Mouse (Mus musculus) limb, embryonic 13.5 days (tissue): Measurements from ENCODE around the gene Nufip2. TPM values are rescaled to one million over a fixed set of nuclear protein-coding genes. Genes with fewer than 3 reads are reported as not detected.

ENCODE experiments used
- ATAC-seq: fragments of 200-750 bp; cut with Nextera tagmentation; 2 replicates; pipeline ENCODE4 v1.8.0; 2017; ENCODE audit warnings: low read depth, moderate number of reproducible peaks, moderate TSS enrichment; ENCODE audit not compliant: low FRiP score
- H3K27ac ChIP-seq: fragments of 300-500 bp; sonication (generic); 2 replicates; pipeline ENCODE4 v1.5.1; 2015; ENCODE audit warnings: inconsistent platforms, mild to moderate bottlenecking, moderate library complexity
- H3K27me3 ChIP-seq: fragments of 300-500 bp; sonication (generic); 2 replicates; pipeline ENCODE4 v1.6.1; 2015; ENCODE audit warnings: mild to moderate bottlenecking, inconsistent platforms
- H3K36me3 ChIP-seq: fragments of 300-500 bp; sonication (generic); 2 replicates; pipeline ENCODE4 v1.6.1; 2015; ENCODE audit warnings: inconsistent platforms, mild to moderate bottlenecking, moderate library complexity
- H3K4me1 ChIP-seq: fragments of 300-500 bp; sonication (generic); 2 replicates; pipeline ENCODE4 v1.6.1; 2015; ENCODE audit warnings: inconsistent platforms
- H3K4me2 ChIP-seq: fragments of 300-500 bp; sonication (generic); replicated peaks from 2 replicates; pipeline ENCODE4 v1.6.1; 2015; ENCODE audit warnings: inconsistent platforms, mild to moderate bottlenecking, moderate library complexity
- H3K4me3 ChIP-seq: fragments of 300-500 bp; sonication (generic); 2 replicates; pipeline ENCODE4 v1.5.1; 2015; ENCODE audit warnings: moderate library complexity, mild to moderate bottlenecking, inconsistent platforms
- H3K9ac ChIP-seq: fragments of 300-500 bp; sonication (generic); 2 replicates; pipeline ENCODE4 v1.6.1; 2015; ENCODE audit warnings: mild to moderate bottlenecking, inconsistent platforms
- H3K9me3 ChIP-seq: fragments of 300-500 bp; sonication (generic); 2 replicates; pipeline ENCODE4 v1.6.1; 2016; ENCODE audit warnings: inconsistent platforms
- WGBS: fragments of 180-500 bp; shearing (Covaris S2); methylation state at CpG from one replicate; pipeline ENCODE4 v1.1.7; 2015; 5-methylcytosine and 5-hydroxymethylcytosine counted together
- polyA plus RNA-seq: library from polyadenylated mRNA; unstranded; fragments of >200 nt; fragmentation: Nextera tagmentation; extraction: Ambion mirVana; gene quantifications from 2 replicates; pipeline ENCODE4 v1.2.1, GENCODE M21; 2015

The Nufip2 gene
- polyA plus RNA-seq, 1 experiment from 2014 or later: 4.7 TPM

- Histone ChIP-seq H3K27ac (peak within 1 kb of the TSS; percentile 87), H3K36me3 (no peaks in the 10 kb centered on the region), H3K9ac (peak within 1 kb of the TSS; percentile 92), H3K4me3 (peak within 1 kb of the TSS; percentile 87), H3K9me3 (no peaks in the 10 kb centered on the region), H3K27me3 (no peaks in the 10 kb centered on the region), H3K4me2 (peak within 1 kb of the TSS; percentile 92), H3K4me1 (peaks cover 41% of the 10 kb centered on the region)
- peak; percentile 83 for ATAC-seq
- WGBS: 2% methylated on average over 69 of the region's 79 CpGs
These were observed 77.1 kb downstream of the Nufip2 start, which contains the start of gene Myo18a for GRCm38 (mm10) chr11:77762783-77763672. Gene Myo18a, plus strand, starts transcription at chr11:77763246.

GRCm38 (mm10) chr11:77763673-77764340 is 77.9 kb downstream of the Nufip2 start:
- WGBS: 5% methylated on average over 26 of the region's 26 CpGs
- ATAC-seq: peak; percentile 39
- peak overlapping the region; percentile 87 for H3K27ac ChIP-seq

GRCm38 (mm10) chr11:77764694-77765458 is 78.9 kb downstream of the Nufip2 start:
- Histone ChIP-seq H3K9ac (no peak overlapping the region), H3K9me3 (no peaks in the 10 kb centered on the region), H3K27ac (no peak overlapping the region), H3K4me3 (peak overlapping the region; percentile 87), H3K36me3 (no peaks in the 10 kb centered on the region), H3K4me2 (peak overlapping the region; percentile 92), H3K4me1 (peaks cover 41% of the 10 kb centered on the region), H3K27me3 (no peaks in the 10 kb centered on the region)
- WGBS: 58% methylated on average over 9 of the region's 9 CpGs
- no peak for ATAC-seq

More at GRCm38 (mm10) chr11:77763673-77764340, 77.9 kb downstream of the Nufip2 start:
- Histone ChIP-seq H3K4me2 (peak overlapping the region; percentile 92), H3K4me1 (peaks cover 41% of the 10 kb centered on the region), H3K9me3 (no peaks in the 10 kb centered on the region), H3K4me3 (peak overlapping the region; percentile 87), H3K36me3 (no peaks in the 10 kb centered on the region), H3K9ac (peak overlapping the region; percentile 92), H3K27me3 (no peaks in the 10 kb centered on the region)

GRCm38 (mm10) chr11:77765459-77765777 is 79.5 kb downstream of the Nufip2 start:
- H3K4me3 ChIP-seq: 0 out of 2 replicates have a peak overlapping the region, but pooled peaks have one; percentile 87
- H3K9me3 ChIP-seq: no peaks in the 10 kb centered on the region
- WGBS: 40% methylated on average over 4 of the region's 4 CpGs
- H3K27ac ChIP-seq: no peak overlapping the region
- H3K27me3 ChIP-seq: no peaks in the 10 kb centered on the region
- H3K4me2 ChIP-seq: peak overlapping the region; percentile 92
- no peak overlapping the region for H3K9ac ChIP-seq
- no peak for ATAC-seq
- peaks cover 41% of the 10 kb centered on the region for H3K4me1 ChIP-seq
- H3K36me3 ChIP-seq: no peaks in the 10 kb centered on the region

- H3K4me3 ChIP-seq: peak overlapping the region; percentile 38
- H3K27ac ChIP-seq: peak overlapping the region; percentile 48; the same call in 1 of the 2 replicates
- H3K27me3 ChIP-seq: no peaks in the 10 kb centered on the region
- H3K4me1 ChIP-seq: peaks cover 41% of the 10 kb centered on the region
- H3K4me2 ChIP-seq: peak overlapping the region; percentile 92
- no peaks in the 10 kb centered on the region for H3K9me3 ChIP-seq
- 4% methylated on average over 35 of the region's 35 CpGs for WGBS
- H3K9ac ChIP-seq: peak overlapping the region; percentile 67
- H3K36me3 ChIP-seq: no peaks in the 10 kb centered on the region
- peak; percentile 43; the same call in 1 of the 2 replicates for ATAC-seq
These were observed 80.5 kb downstream of the Nufip2 start for GRCm38 (mm10) chr11:77766351-77767001.

GRCm38 (mm10) chr11:77769496-77769895 is 83.5 kb downstream of the Nufip2 start:
- Histone ChIP-seq H3K4me3 (no peak overlapping the region), H3K27me3 (no peaks in the 10 kb centered on the region), H3K36me3 (no peaks in the 10 kb centered on the region), H3K9ac (no peak overlapping the region), H3K4me2 (no peak overlapping the region), H3K27ac (no peak overlapping the region), H3K9me3 (no peaks in the 10 kb centered on the region), H3K4me1 (peaks cover 36% of the 10 kb centered on the region)
- ATAC-seq: no peak
- 77% methylated on average over 4 of the region's 4 CpGs for WGBS

- Histone ChIP-seq H3K4me1 (peaks cover 28% of the 10 kb centered on the region), H3K9me3 (no peaks in the 10 kb centered on the region), H3K9ac (no peak overlapping the region), H3K36me3 (no peaks in the 10 kb centered on the region), H3K4me3 (no peak overlapping the region), H3K27me3 (no peaks in the 10 kb centered on the region), H3K27ac (no peak overlapping the region), H3K4me2 (no peak overlapping the region)
- WGBS: 78% methylated on average over 8 of the region's 8 CpGs
- ATAC-seq: no peak
These were observed 84.4 kb downstream of the Nufip2 start for GRCm38 (mm10) chr11:77770346-77770745.

- Histone ChIP-seq H3K27me3 (no peaks in the 10 kb centered on the region), H3K9ac (0 out of 2 replicates have a peak overlapping the region, but pooled peaks have one; percentile 26), H3K4me1 (peaks cover 19% of the 10 kb centered on the region), H3K4me3 (no peak overlapping the region), H3K4me2 (no peak overlapping the region), H3K9me3 (no peaks in the 10 kb centered on the region), H3K27ac (peak overlapping the region; percentile 28; the same call in 1 of the 2 replicates), H3K36me3 (peaks cover 2% of the 10 kb centered on the region)
- no peak for ATAC-seq
- WGBS: 70% methylated on average over 8 of the region's 8 CpGs
These were observed 86.1 kb downstream of the Nufip2 start for GRCm38 (mm10) chr11:77771879-77772713.

- WGBS: 34% methylated on average over 9 of the region's 9 CpGs
- Histone ChIP-seq H3K4me1 (peaks cover 17% of the 10 kb centered on the region), H3K27ac (peak overlapping the region; percentile 67; the same call in 1 of the 2 replicates), H3K4me2 (0 out of 2 replicates have a peak overlapping the region, but pooled peaks have one; percentile 11), H3K27me3 (no peaks in the 10 kb centered on the region), H3K9ac (no peak overlapping the region; the same call in 1 of the 2 replicates), H3K36me3 (peaks cover 27% of the 10 kb centered on the region), H3K4me3 (no peak overlapping the region), H3K9me3 (no peaks in the 10 kb centered on the region)
- peak; percentile 57; the same call in 1 of the 2 replicates for ATAC-seq
These were observed 89.9 kb downstream of the Nufip2 start for GRCm38 (mm10) chr11:77775701-77776400.

GRCm38 (mm10) chr11:77777436-77777835 is 91.5 kb downstream of the Nufip2 start:
- 90% methylated on average over 17 of the region's 17 CpGs for WGBS
- H3K9me3 ChIP-seq: no peaks in the 10 kb centered on the region

More at GRCm38 (mm10) chr11:77777436-77777835, 91.5 kb downstream of the Nufip2 start:
- Histone ChIP-seq H3K9ac (no peak overlapping the region), H3K36me3 (peaks cover 31% of the 10 kb centered on the region), H3K27ac (no peak overlapping the region), H3K4me1 (peaks cover 14% of the 10 kb centered on the region), H3K27me3 (no peaks in the 10 kb centered on the region), H3K4me2 (no peak overlapping the region), H3K4me3 (no peak overlapping the region)
- ATAC-seq: no peak
